Mouse (Mus musculus) ES-E14 (cell line): ENCODE measurements around the gene Kif26b. TPM values are rescaled to one million over a fixed set of nuclear protein-coding genes. Genes with fewer than 3 reads are reported as not detected.

Experiments used
- DNase-seq: peaks from one replicate; pipeline ENCODE4 v3.0.0-alpha.2; 2013; ENCODE audit warnings: low read depth, low spot score
- H3K27ac ChIP-seq: 2 replicates; pipeline ENCODE4 v1.5.1; 2012; ENCODE audit warnings: low read depth, mild to moderate bottlenecking, low read length, moderate library complexity, mixed read lengths; ENCODE audit not compliant: poor library complexity, insufficient read depth, severe bottlenecking
- H3K36me3 ChIP-seq: 2 replicates; pipeline ENCODE4 v1.6.1; 2012; ENCODE audit warnings: mild to moderate bottlenecking, low read length, moderate library complexity, mixed read lengths; ENCODE audit not compliant: control insufficient read depth, poor library complexity, insufficient read depth, severe bottlenecking
- H3K4me1 ChIP-seq, 2 experiments: fragments of 150-350 bp in 1 of 2; sonication (generic) in 1 of 2; 2 replicates each; pipeline ENCODE4 v1.6.1; 2012; ENCODE audit warnings: low read length in 2 of 2, mild to moderate bottlenecking in 1 of 2, mixed read lengths in 1 of 2; ENCODE audit not compliant: control insufficient read depth in 2 of 2, insufficient read depth in 2 of 2, poor library complexity in 1 of 2
- H3K4me3 ChIP-seq, 2 experiments: fragments of 150-350 bp in 1 of 2; sonication (generic) in 1 of 2; 2 replicates each; pipeline ENCODE4 v1.5.1; 2012; ENCODE audit warnings: low read length in 2 of 2, low read depth in 1 of 2, mild to moderate bottlenecking in 1 of 2, mixed read lengths in 1 of 2; ENCODE audit not compliant: insufficient read depth in 1 of 2, poor library complexity in 1 of 2, severe bottlenecking in 1 of 2
- H3K9ac ChIP-seq: 2 replicates; pipeline ENCODE4 v1.6.1; 2012; ENCODE audit warnings: low read depth, mild to moderate bottlenecking, low read length, mixed read lengths; ENCODE audit not compliant: poor library complexity, insufficient read depth, severe bottlenecking
- H3K9me3 ChIP-seq: fragments of 150-350 bp; sonication (generic); 2 replicates; pipeline ENCODE4 v1.6.1; 2012; ENCODE audit warnings: low read depth, mild to moderate bottlenecking, low read length; ENCODE audit not compliant: control insufficient read depth, insufficient read depth
- CHD2 ChIP-seq: IDR thresholded peaks from 2 replicates; pipeline ENCODE4 v1.6.1; 2014; ENCODE audit warnings: mild to moderate bottlenecking, low read depth, low read length, inconsistent platforms
- HCFC1 ChIP-seq: IDR thresholded peaks from 2 replicates; pipeline ENCODE4 v1.6.1; 2012; ENCODE audit warnings: low read length, inconsistent platforms, borderline replicate concordance; ENCODE audit not compliant: insufficient read depth
- MAFK ChIP-seq: IDR thresholded peaks from 2 replicates; pipeline ENCODE4 v1.6.1; 2014; ENCODE audit warnings: mild to moderate bottlenecking, low read depth, low read length, inconsistent platforms; ENCODE audit not compliant: insufficient read depth
- ZC3H11A ChIP-seq: IDR thresholded peaks from 2 replicates; pipeline ENCODE4 v1.6.1; 2012; ENCODE audit warnings: low read depth, mild to moderate bottlenecking, inconsistent platforms, low read length, borderline replicate concordance
- ZNF384 ChIP-seq: IDR thresholded peaks from 2 replicates; pipeline ENCODE4 v1.6.1; 2012; ENCODE audit warnings: low read depth, low read length, inconsistent platforms
- in situ Hi-C, 2 experiments: fragments of 600-800 bp; cut with MboI; formaldehyde crosslinking; loops; one replicate each; pipeline ENCODE4 v1.15.1; 2025; ENCODE audit warnings: low sequenced_read_pairs in 2 of 2, inconsistent platforms in 1 of 2; ENCODE audit not compliant: unreplicated experiment in 2 of 2
- total RNA-seq: library from RNA; depleted of rRNA; stranded (reverse); fragments of 300-350 nt; gene quantifications from 2 replicates; pipeline ENCODE4 v1.2.3, GENCODE M21; 2012

Gene Kif26b
- total RNA-seq, 1 experiment: 0.94 TPM

- DNase-seq: no peak
- H3K9ac ChIP-seq: no peak overlapping the region
- H3K27ac ChIP-seq: no peak overlapping the region
- in situ Hi-C loops: no loop called here
- TF ChIP-seq ZC3H11A: no peak
- TF ChIP-seq HCFC1: no peak
- no peak for TF ChIP-seq CHD2
- TF ChIP-seq ZNF384: no peak
- TF ChIP-seq MAFK: no peak
- no peaks in the 10 kb centered on the region for H3K9me3 ChIP-seq
- H3K4me1 ChIP-seq: no peaks in the 10 kb centered on the region
- no peak overlapping the region for H3K4me3 ChIP-seq
- H3K36me3 ChIP-seq: no peaks in the 10 kb centered on the region
Measured at GRCm38 (mm10) chr1:178637293-178637692, 108.4 kb downstream of the Kif26b start.

GRCm38 (mm10) chr1:178639951-178640350, 111.0 kb downstream of the Kif26b start:
- TF ChIP-seq ZC3H11A (no peak), MAFK (no peak)

GRCm38 (mm10) chr1:178640719-178641455, 112.0 kb downstream of the Kif26b start:
- no peaks in the 10 kb centered on the region for H3K4me1 ChIP-seq
- no peaks in the 10 kb centered on the region for H3K36me3 ChIP-seq
- H3K9me3 ChIP-seq: no peaks in the 10 kb centered on the region
- H3K4me3 ChIP-seq: no peak overlapping the region
- in situ Hi-C loops: no loop called here
- no peak for TF ChIP-seq MAFK
- no peak for TF ChIP-seq HCFC1
- no peak for TF ChIP-seq ZC3H11A
- no peak for TF ChIP-seq ZNF384
- no peak for TF ChIP-seq CHD2
- no peak for DNase-seq
- no peak overlapping the region for H3K27ac ChIP-seq
- H3K9ac ChIP-seq: no peak overlapping the region

More at GRCm38 (mm10) chr1:178639951-178640350, 111.0 kb downstream of the Kif26b start:
- in situ Hi-C loops: no loop called here
- Histone ChIP-seq H3K9me3 (no peaks in the 10 kb centered on the region), H3K9ac (no peak overlapping the region), H3K27ac (no peak overlapping the region), H3K4me1 (no peaks in the 10 kb centered on the region), H3K4me3 (no peak overlapping the region), H3K36me3 (no peaks in the 10 kb centered on the region)
- DNase-seq: no peak

- TF ChIP-seq ZNF384: no peak
- TF ChIP-seq CHD2: no peak
- TF ChIP-seq ZC3H11A: no peak
- no peak for TF ChIP-seq MAFK
- Histone ChIP-seq H3K27ac (no peak overlapping the region), H3K9ac (no peak overlapping the region), H3K9me3 (no peaks in the 10 kb centered on the region), H3K36me3 (no peaks in the 10 kb centered on the region), H3K4me1 (no peaks in the 10 kb centered on the region), H3K4me3 (no peak overlapping the region)
- in situ Hi-C loops: no loop called here
- no peak for DNase-seq
Measured at GRCm38 (mm10) chr1:178641788-178642187, 112.9 kb downstream of the Kif26b start.

GRCm38 (mm10) chr1:178644954-178645353, 116.0 kb downstream of the Kif26b start:
- Histone ChIP-seq H3K27ac (no peak overlapping the region), H3K4me1 (no peaks in the 10 kb centered on the region), H3K4me3 (no peak overlapping the region), H3K9ac (no peak overlapping the region), H3K36me3 (no peaks in the 10 kb centered on the region), H3K9me3 (no peaks in the 10 kb centered on the region)
- TF ChIP-seq ZC3H11A: no peak
- TF ChIP-seq HCFC1: no peak
- TF ChIP-seq CHD2: no peak
- no peak for TF ChIP-seq ZNF384
- TF ChIP-seq MAFK: no peak
- DNase-seq: no peak
- in situ Hi-C loops: no loop called here
